Mouse (Mus musculus) cerebellum, adult 2 months (tissue): Measurements from ENCODE around the gene H2-Eb1. TPM values are rescaled to one million over a fixed set of nuclear protein-coding genes. Genes with fewer than 3 reads are reported as not detected.

Experiments
- DNase-seq, 2 experiments: peaks; one replicate each; pipeline ENCODE4 v3.0.0; 2021
- H3K27ac ChIP-seq: fragments of 200-500 bp; 2 replicates; pipeline ENCODE4 v1.5.1; 2012; ENCODE audit warnings: low read length, control low read depth, inconsistent platforms; ENCODE audit not compliant: insufficient read depth
- H3K27me3 ChIP-seq: fragments of 200-500 bp; 2 replicates; pipeline ENCODE4 v1.6.1; 2012; ENCODE audit warnings: inconsistent platforms, mild to moderate bottlenecking, low read length, moderate library complexity; ENCODE audit not compliant: control insufficient read depth, insufficient read depth
- H3K4me1 ChIP-seq: fragments of 200-500 bp; 2 replicates; pipeline ENCODE4 v1.6.1; 2011; ENCODE audit warnings: low read length; ENCODE audit not compliant: control insufficient read depth, insufficient read depth
- H3K4me3 ChIP-seq: fragments of 200-500 bp; replicated peaks from 2 replicates; pipeline ENCODE3; 2011; ENCODE audit warnings: mild to moderate bottlenecking, low read depth, low read length, control low read depth; ENCODE audit not compliant: insufficient read depth
- CTCF ChIP-seq: fragments of 200-500 bp; IDR thresholded peaks from 2 replicates; pipeline ENCODE4 v1.5.1; 2011; ENCODE audit warnings: low read depth, mild to moderate bottlenecking, control low read depth, low read length, moderate library complexity, borderline replicate concordance; ENCODE audit not compliant: insufficient read depth
- POLR2A ChIP-seq: fragments of 200-500 bp; IDR thresholded peaks from 2 replicates; pipeline ENCODE4 v1.6.1; 2011; ENCODE audit warnings: low read length, control low read depth, borderline replicate concordance; ENCODE audit not compliant: insufficient read depth
- WGBS: fragments of 180-500 bp; shearing (Covaris S2); methylation state at CpG from one replicate; pipeline ENCODE4 v1.1.7; 2018; 5-methylcytosine and 5-hydroxymethylcytosine counted together
- polyA plus RNA-seq: library from polyadenylated mRNA; depleted of rRNA; stranded (reverse); fragments of >200 nt; gene quantifications from 2 replicates; pipeline ENCODE4 v1.2.3, GENCODE M21; 2012

The H2-Eb1 gene
- polyA plus RNA-seq, 1 experiment, result 3.8 TPM

DNA sequence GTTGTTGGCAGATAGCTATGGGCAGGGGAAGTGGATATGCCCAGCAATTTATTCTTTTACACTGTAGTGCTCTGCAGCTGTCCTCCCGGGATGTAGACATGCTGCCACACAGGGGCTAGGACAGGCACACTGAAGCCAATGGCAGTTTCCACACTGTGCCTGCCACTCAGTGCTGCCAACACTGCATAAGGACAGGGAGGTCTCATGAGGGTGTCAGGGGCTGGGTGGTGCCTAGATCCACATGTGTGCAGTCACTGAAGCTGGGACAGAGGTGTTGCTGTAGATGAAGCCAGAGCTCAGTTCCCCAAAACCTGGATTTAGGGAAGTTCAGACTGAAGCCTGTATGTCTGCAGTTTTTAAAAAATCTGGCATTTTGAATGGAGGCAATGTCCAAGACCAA, 6.5 kb downstream of the H2-Eb1 start:
- Histone ChIP-seq H3K4me3 (no peak overlapping the region), H3K27me3 (no peaks in the 10 kb centered on the region), H3K27ac (no peak overlapping the region), H3K4me1 (no peaks in the 10 kb centered on the region)
- WGBS, result 41% methylated on average over 1 of the region's 1 CpGs
- TF ChIP-seq CTCF, result no peak
- no peak for DNase-seq

DNA sequence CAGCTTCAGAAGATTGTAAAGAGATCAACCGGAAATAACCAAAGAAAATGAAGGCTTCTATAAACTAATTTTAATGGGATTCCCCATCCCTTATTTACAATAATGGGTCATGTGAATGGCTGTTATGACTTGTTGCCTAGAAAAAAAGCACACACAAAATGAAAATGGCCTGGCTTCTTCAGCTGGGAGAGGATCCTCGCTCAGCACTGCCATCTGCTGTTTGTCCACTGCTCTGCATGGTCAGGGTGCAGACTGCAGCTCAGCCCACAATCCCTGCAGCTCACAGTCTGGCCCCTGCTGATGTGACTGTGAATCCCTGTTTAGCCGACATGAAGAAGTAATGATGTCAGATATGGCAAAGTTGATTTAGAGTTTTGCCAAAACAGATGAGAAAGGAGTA, 7.7 kb downstream of the H2-Eb1 start:
- no peak for TF ChIP-seq POLR2A
- TF ChIP-seq CTCF, result peak; percentile 87
- no peak overlapping the region for H3K27ac ChIP-seq
- WGBS, result 31% methylated on average over 3 of the region's 3 CpGs

DNA sequence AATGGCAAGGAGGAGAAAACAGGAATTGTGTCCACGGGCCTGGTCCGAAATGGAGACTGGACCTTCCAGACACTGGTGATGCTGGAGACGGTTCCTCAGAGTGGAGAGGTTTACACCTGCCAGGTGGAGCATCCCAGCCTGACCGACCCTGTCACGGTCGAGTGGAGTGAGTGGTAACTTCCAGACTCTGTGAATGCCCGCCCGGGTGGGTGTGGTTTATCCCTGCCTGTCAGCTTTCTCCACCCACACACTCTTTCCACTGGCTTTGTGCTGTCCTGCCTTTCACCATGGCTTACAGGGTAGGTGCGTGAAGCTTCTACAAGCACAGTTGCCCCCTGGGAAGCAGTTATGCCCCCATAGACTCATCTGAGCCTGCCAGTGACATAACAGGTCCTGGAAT, 8.6 kb downstream of the H2-Eb1 start:
- no peak for DNase-seq
- Histone ChIP-seq H3K27ac (no peak overlapping the region), H3K4me1 (no peaks in the 10 kb centered on the region), H3K4me3 (no peak overlapping the region), H3K27me3 (no peaks in the 10 kb centered on the region)
- no peak for TF ChIP-seq CTCF
- TF ChIP-seq POLR2A, result no peak
- 57% methylated on average over 9 of the region's 9 CpGs for WGBS

More for the DNA sequence above, 7.7 kb downstream of the H2-Eb1 start:
- peak; percentile 47 to 63 for DNase-seq
- Histone ChIP-seq H3K4me3 (no peak overlapping the region), H3K4me1 (no peaks in the 10 kb centered on the region), H3K27me3 (no peaks in the 10 kb centered on the region)

- H3K27ac ChIP-seq, result no peak overlapping the region
- no peaks in the 10 kb centered on the region for H3K27me3 ChIP-seq
- no peak for DNase-seq
- H3K4me1 ChIP-seq, result no peaks in the 10 kb centered on the region
- 79% methylated on average over 1 of the region's 1 CpGs for WGBS
- no peak overlapping the region for H3K4me3 ChIP-seq
- TF ChIP-seq CTCF, result no peak
- no peak for TF ChIP-seq POLR2A
Observed at GRCm38 (mm10) chr17:34315512-34315911, 9.8 kb downstream of the H2-Eb1 start.

- Histone ChIP-seq H3K4me3 (no peak overlapping the region), H3K4me1 (no peaks in the 10 kb centered on the region), H3K27ac (no peak overlapping the region), H3K27me3 (no peaks in the 10 kb centered on the region)
- TF ChIP-seq CTCF, result no peak
- TF ChIP-seq POLR2A, result no peak
- no peak for DNase-seq
- 77% methylated on average over 2 of the region's 2 CpGs for WGBS
Observed at GRCm38 (mm10) chr17:34316697-34317096, 11.0 kb downstream of the H2-Eb1 start.

DNA sequence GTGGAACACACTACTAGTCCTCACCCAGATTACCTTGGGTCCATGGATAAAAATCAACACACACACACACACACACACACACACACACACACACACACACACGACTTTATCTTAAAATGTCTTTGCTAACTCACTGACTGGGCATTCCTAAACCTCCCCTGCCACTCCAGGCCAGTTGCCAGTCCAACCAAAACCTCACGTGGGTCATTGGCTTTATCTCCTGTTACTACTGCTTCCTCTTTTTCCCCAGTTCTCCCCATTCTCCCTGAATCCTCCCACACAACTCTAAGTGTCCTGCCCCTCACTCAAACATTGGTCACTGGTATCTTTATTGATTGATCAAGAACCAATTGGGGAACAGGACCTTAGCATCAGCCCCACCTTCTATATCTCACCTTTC, 11.6 kb downstream of the H2-Eb1 start:
- H3K27ac ChIP-seq, result no peak overlapping the region
- WGBS, result 24% methylated on average over 2 of the region's 2 CpGs
- TF ChIP-seq CTCF (no peak), POLR2A (no peak)
- no peaks in the 10 kb centered on the region for H3K4me1 ChIP-seq
- H3K4me3 ChIP-seq, result no peak overlapping the region
- no peaks in the 10 kb centered on the region for H3K27me3 ChIP-seq
- no peak for DNase-seq

- WGBS, result 40% methylated on average over 4 of the region's 4 CpGs
- no peaks in the 10 kb centered on the region for H3K27me3 ChIP-seq
- DNase-seq, result no peak
- no peaks in the 10 kb centered on the region for H3K4me1 ChIP-seq
- H3K4me3 ChIP-seq, result no peak within 1 kb of the TSS
- TF ChIP-seq CTCF (no peak), POLR2A (no peak)
- no peak within 1 kb of the TSS for H3K27ac ChIP-seq
Observed at GRCm38 (mm10) chr17:34325436-34325835, 19.8 kb downstream of the H2-Eb1 start, which contains the start of gene H2-Eb2. H2-Eb2 (plus strand) TSS chr17:34325665.

DNA sequence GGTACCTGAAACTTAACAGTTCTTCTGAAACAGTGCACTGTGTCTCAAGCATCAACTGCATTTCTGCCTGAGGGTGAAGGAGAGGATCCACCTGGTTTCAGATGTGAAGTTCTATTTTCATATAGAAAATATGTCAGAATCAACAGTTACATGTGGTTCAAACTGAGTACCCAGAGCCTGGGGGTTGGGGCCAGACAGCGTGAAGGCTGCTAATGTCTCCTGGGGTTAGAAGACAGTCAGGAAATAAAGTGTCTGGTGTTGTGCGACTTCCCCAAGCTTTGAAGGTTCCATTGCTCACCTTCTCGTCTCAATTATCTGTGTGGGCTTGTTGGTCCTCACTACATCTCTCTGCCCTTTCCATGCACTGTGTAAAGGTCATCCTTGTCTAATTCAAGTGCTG, 20.7 kb downstream of the H2-Eb1 start:
- H3K4me1 ChIP-seq, result no peaks in the 10 kb centered on the region
- no peak for DNase-seq
- no peak overlapping the region for H3K4me3 ChIP-seq
- H3K27ac ChIP-seq, result no peak overlapping the region
- WGBS, result 66% methylated on average over 3 of the region's 3 CpGs
- no peaks in the 10 kb centered on the region for H3K27me3 ChIP-seq
- TF ChIP-seq CTCF, result no peak
- no peak for TF ChIP-seq POLR2A

DNA sequence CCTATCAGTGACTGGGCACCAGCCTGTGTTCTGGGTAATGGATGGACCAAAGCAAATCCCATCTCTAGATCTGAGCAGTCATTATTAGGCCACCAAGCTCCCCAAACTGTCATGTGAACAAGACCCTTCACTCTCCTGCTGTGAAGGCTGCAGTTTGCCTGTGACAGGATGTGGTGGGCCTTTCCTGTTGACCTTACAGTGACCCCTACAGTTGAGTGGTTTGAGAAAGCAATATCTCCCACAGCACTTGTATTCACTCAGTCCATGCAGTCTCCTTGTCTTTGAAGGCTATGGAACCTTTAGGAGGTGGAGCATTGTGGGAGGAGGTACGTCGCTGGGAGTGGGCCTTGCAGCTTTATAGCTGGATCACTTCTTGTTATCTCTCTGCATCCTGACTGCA, 24.1 kb downstream of the H2-Eb1 start:
- Histone ChIP-seq H3K4me1 (no peaks in the 10 kb centered on the region), H3K27ac (no peak overlapping the region), H3K27me3 (no peaks in the 10 kb centered on the region; the same call in 1 of the 2 replicates), H3K4me3 (no peak overlapping the region)
- DNase-seq, result no peak
- TF ChIP-seq CTCF (no peak), POLR2A (no peak)
- WGBS, result 82% methylated on average over 2 of the region's 2 CpGs
